Mouse (Mus musculus) midbrain, embryonic 16.5 days (tissue): ENCODE results near the gene Smpdl3a. TPM values are rescaled to one million over a fixed set of nuclear protein-coding genes. Genes with fewer than 3 reads are reported as not detected.

Experiments used
- ATAC-seq: fragments of 200-750 bp; cut with Nextera tagmentation; 2 replicates; pipeline ENCODE4 v1.8.0; 2017; ENCODE audit warnings: moderate TSS enrichment
- H3K27ac ChIP-seq: fragments of 300-500 bp; sonication (generic); 2 replicates; pipeline ENCODE4 v1.5.1; 2014; ENCODE audit warnings: mild to moderate bottlenecking, low read length, mixed read lengths
- H3K27me3 ChIP-seq: fragments of 300-500 bp; sonication (generic); 2 replicates; pipeline ENCODE4 v1.6.1; 2014; ENCODE audit warnings: low read depth, low read length, mixed read lengths; ENCODE audit not compliant: control insufficient read depth, insufficient read depth
- H3K36me3 ChIP-seq: fragments of 300-500 bp; sonication (generic); 2 replicates; pipeline ENCODE4 v1.6.1; 2014; ENCODE audit warnings: mild to moderate bottlenecking, low read length, moderate library complexity, mixed read lengths; ENCODE audit not compliant: control insufficient read depth, insufficient read depth
- H3K4me1 ChIP-seq: fragments of 300-500 bp; sonication (generic); 2 replicates; pipeline ENCODE4 v1.6.1; 2014; ENCODE audit warnings: mild to moderate bottlenecking, low read length, mixed read lengths; ENCODE audit not compliant: control insufficient read depth, insufficient read depth
- H3K4me2 ChIP-seq: fragments of 300-500 bp; sonication (generic); 2 replicates; pipeline ENCODE4 v1.6.1; 2014; ENCODE audit warnings: mild to moderate bottlenecking, low read length, mixed read lengths
- H3K4me3 ChIP-seq: fragments of 300-500 bp; sonication (generic); 2 replicates; pipeline ENCODE4 v1.5.1; 2014; ENCODE audit warnings: low read depth, mild to moderate bottlenecking, low read length, moderate library complexity, mixed read lengths
- H3K9ac ChIP-seq: fragments of 300-500 bp; sonication (generic); 2 replicates; pipeline ENCODE4 v1.6.1; 2014; ENCODE audit warnings: low read depth, low read length, mixed read lengths
- H3K9me3 ChIP-seq: fragments of 300-500 bp; sonication (generic); replicated peaks from 2 replicates; pipeline ENCODE4 v1.6.1; 2014; ENCODE audit warnings: mild to moderate bottlenecking, low read length, mixed read lengths; ENCODE audit not compliant: control insufficient read depth, poor library complexity, severe bottlenecking
- WGBS: fragments of 180-500 bp; shearing (Covaris S2); extraction: QIAGEN DNeasy Blood & Tissue Kit; methylation state at CpG from one replicate; pipeline ENCODE4 v1.1.7; 2014; 5-methylcytosine and 5-hydroxymethylcytosine counted together
- polyA plus RNA-seq: library from polyadenylated mRNA; unstranded; fragments of >200 nt; fragmentation: Nextera tagmentation; extraction: Ambion mirVana; gene quantifications from 2 replicates; pipeline ENCODE4 v1.2.1, GENCODE M21; 2015

The Smpdl3a gene
- polyA plus RNA-seq, 1 experiment from 2014 or later = 26.2 TPM

DNA sequence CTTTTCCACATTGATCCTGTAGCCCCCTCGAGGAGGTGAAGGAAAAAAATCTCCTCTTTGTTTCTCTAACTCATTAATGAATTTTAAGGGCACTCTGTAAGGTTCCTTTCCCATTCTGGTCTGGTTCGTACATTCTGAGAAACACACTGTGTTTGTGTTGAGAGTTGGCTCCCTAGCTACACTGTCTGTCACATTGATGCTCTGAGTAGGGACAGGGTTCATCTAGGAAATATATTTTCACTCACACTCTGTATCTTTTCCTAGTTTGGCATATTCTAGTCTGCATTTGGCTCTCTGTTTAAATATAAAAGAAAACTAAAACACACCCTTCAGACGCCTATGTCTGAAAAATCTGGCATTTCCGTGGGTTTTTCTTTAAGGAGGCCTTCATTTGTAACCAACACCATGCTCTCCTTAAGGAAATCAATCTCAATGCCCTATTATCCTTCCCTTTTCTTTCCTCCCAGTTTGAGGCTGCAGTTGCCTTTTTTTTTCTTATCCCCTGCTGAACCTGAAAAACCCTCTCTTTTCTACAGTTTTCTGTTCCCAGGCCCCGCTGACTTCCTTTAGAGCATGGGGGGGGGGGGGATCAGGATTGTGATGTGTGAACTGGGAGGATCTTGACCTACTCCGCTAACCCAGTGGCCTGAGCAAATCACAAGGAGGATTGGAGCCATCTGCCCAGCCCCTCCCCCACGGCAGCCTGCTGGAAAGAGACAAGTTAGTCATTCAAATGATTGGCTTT lies 9.8 kb upstream of the Smpdl3a start:
- Histone ChIP-seq H3K4me1 (peaks cover 23% of the 10 kb centered on the region), H3K4me2 (peak overlapping the region; percentile 60), H3K9me3 (no peaks in the 10 kb centered on the region), H3K4me3 (peak overlapping the region; percentile 34), H3K36me3 (no peaks in the 10 kb centered on the region), H3K27me3 (no peaks in the 10 kb centered on the region), H3K27ac (peak overlapping the region; percentile 79), H3K9ac (peak overlapping the region; percentile 50)
- ATAC-seq = peak; percentile 89
- WGBS = 2% methylated on average over 7 of the region's 7 CpGs

DNA sequence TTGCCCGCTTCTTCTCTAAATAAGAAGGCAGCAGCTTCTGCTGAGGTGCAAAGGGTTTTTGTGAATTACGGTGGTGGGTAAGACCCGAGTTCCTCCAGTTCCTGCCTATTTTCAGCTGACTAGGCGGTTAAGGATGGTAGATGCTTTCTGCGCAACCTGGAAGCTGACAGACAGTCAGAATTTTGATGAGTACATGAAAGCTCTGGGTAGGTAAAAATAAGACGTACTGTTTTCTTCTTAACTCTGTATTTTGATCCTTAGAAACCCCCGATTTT lies 9.3 kb upstream of the Smpdl3a start, which contains the start of gene Fabp7:
Fabp7 (plus strand) TSS at position 6 of the 275 bp plus-strand sequence.
- WGBS = 3% methylated on average over 7 of the region's 7 CpGs
- Histone ChIP-seq H3K4me2 (peak within 1 kb of the TSS; percentile 60), H3K27ac (peak within 1 kb of the TSS; percentile 79), H3K27me3 (no peaks in the 10 kb centered on the region), H3K9ac (peak within 1 kb of the TSS; percentile 50), H3K36me3 (no peaks in the 10 kb centered on the region), H3K4me3 (peak within 1 kb of the TSS; percentile 34), H3K9me3 (no peaks in the 10 kb centered on the region), H3K4me1 (peaks cover 23% of the 10 kb centered on the region)
- ATAC-seq = no peak; the same call in 1 of the 2 replicates

DNA sequence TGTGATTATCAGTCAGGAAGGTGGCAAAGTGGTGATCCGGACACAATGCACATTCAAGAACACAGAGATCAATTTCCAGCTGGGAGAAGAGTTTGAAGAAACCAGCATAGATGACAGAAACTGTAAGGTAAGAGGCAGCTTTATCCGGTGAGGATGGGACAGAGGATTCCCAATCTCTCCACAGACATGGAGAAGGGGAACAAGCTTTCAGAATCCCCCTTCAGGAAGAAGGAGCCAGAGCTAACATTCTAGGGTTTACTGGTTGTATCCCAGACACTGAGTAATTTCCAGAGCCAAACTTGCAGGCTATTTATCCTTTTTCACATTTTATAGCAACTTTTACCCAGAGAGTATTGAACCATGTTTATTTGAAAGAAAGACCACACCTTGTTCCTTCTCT lies 8.6 kb upstream of the Smpdl3a start:
- Histone ChIP-seq H3K27me3 (no peaks in the 10 kb centered on the region), H3K27ac (peak overlapping the region; percentile 79), H3K9ac (peak overlapping the region; percentile 18; the same call in 1 of the 2 replicates), H3K36me3 (no peaks in the 10 kb centered on the region), H3K4me1 (peaks cover 23% of the 10 kb centered on the region), H3K4me2 (peak overlapping the region; percentile 60), H3K9me3 (no peaks in the 10 kb centered on the region), H3K4me3 (peak overlapping the region; percentile 34)
- ATAC-seq = no peak
- WGBS = 8% methylated on average over 2 of the region's 2 CpGs

DNA sequence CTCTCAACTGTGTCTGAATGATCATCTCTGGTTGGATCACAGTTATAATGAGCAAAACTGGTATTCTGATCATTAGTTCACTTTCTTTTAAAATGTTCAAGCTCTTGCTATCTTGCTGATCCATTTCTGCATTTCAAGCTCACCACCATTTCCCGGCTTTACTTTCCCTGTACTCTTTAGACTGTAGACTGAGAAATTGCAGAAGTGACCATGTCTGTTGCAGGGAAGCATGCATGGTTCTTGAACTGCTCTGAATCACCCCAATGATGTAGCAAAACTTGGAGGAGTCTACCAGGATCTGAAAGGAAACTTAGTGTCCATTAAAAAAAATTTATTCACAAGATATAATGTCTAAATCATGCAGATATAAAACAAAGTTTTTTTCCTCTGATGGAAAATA lies 1.2 kb upstream of the Smpdl3a start:
- Histone ChIP-seq H3K4me3 (no peak overlapping the region), H3K9ac (no peak overlapping the region), H3K36me3 (no peaks in the 10 kb centered on the region), H3K9me3 (no peaks in the 10 kb centered on the region), H3K4me1 (peaks cover 7% of the 10 kb centered on the region), H3K27me3 (no peaks in the 10 kb centered on the region), H3K4me2 (no peak overlapping the region), H3K27ac (no peak overlapping the region)
- no peak for ATAC-seq
- WGBS = 100% methylated on average over 1 of the region's 1 CpGs

DNA sequence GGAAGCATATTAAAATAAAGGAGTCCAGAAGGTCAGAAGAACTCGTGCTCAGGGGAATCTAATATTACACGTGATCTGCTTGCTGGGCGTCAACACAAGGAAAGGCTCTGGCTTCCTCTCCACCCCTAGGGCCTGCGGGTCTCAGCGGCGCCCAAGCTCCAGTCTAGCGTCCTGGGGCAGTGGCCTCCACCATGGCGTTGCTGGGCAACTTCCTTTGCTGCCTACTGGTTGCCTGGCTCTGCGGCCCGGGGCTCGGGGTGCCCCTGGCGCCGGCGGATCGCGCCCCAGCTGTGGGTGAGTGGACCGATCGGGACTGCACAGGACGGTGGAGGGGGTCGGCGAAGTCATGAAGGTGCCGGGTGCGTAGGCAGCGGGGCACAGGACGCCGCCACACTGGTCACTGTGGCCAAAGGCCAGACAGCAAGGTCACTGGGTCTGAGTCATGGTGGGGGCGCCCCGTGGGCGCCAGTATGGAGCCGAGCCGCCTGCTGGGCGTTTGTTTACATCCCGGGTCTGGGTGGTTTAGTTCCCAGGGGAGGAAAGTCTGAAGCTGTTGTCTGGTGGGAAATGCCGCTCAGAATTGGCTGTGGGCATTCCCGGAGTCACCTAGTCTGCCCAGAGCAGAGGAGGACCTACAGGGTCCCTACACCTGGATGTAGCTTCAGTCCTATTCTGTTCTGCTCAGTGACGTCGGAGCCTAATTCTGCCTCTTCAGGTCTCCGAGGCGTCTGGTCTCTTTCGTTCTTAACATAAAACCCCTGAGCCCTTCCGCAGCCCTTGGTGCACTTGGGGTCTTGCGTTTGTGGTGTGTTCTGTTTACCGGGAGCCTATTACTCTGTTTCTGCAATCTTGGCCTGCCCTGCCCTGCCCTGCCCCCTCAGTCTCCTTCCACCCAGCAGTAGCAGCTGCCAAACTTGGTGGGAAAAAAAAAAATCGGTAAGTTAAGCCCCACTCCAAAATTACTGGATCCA lies 641 bp downstream of the Smpdl3a start:
- Histone ChIP-seq H3K36me3 (no peaks in the 10 kb centered on the region), H3K9me3 (no peaks in the 10 kb centered on the region), H3K27ac (peak overlapping the region; percentile 54; the same call in 1 of the 2 replicates), H3K4me2 (peak overlapping the region; percentile 96), H3K4me1 (peaks cover 7% of the 10 kb centered on the region), H3K27me3 (no peaks in the 10 kb centered on the region), H3K4me3 (peak overlapping the region; percentile 63), H3K9ac (peak overlapping the region; percentile 66)
- peak; percentile 89 for ATAC-seq
- WGBS = 2% methylated on average over 43 of the region's 44 CpGs

DNA sequence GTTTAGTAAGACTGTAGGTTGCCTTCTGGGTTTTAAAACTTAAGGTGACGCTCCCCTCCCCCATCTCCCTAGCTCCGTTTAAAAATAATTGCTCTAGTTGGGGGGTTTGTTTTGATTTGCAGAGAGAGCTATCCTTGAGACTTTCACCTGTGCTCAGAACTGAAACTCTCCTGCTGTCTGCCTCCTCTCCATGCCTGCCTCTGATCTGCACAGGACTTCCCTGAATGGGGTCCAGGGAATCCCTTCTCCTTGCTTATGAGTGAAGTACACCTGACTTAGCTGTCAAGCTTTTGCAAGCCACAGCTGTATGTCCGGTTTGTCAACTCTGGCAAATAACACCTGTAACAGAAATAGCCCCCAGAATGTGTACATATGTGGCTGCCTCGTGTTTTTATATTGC lies 1.4 kb downstream of the Smpdl3a start:
- ATAC-seq = no peak
- Histone ChIP-seq H3K36me3 (no peaks in the 10 kb centered on the region), H3K27ac (no peak overlapping the region), H3K4me3 (peak overlapping the region; percentile 63), H3K9me3 (no peaks in the 10 kb centered on the region), H3K27me3 (no peaks in the 10 kb centered on the region), H3K4me1 (peaks cover 7% of the 10 kb centered on the region), H3K9ac (no peak overlapping the region), H3K4me2 (peak overlapping the region; percentile 96)
- 47% methylated on average over 4 of the region's 4 CpGs for WGBS

DNA sequence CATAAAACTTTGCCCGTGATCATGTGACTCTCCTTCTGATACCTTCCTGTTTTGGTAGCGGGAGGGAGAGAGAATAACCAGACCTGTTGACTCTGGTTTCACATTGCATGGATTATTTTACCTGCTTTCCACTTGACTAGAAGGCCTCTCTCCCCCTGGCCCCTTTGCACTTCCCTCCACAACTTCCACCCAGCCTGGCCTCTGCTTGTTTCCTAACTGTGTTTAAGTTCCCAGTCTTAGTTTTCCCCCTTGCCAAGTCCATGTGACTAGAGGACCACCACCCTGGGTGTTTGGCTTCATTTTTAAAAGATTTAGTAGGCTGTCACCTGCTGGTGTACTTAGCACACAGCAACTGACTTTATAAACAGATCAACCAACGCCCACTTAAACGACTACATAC lies 1.9 kb downstream of the Smpdl3a start:
- Histone ChIP-seq H3K9ac (no peak overlapping the region), H3K4me3 (no peak overlapping the region), H3K36me3 (no peaks in the 10 kb centered on the region), H3K27me3 (no peaks in the 10 kb centered on the region), H3K4me1 (peaks cover 7% of the 10 kb centered on the region), H3K27ac (no peak overlapping the region), H3K4me2 (peak overlapping the region; percentile 96), H3K9me3 (no peaks in the 10 kb centered on the region)
- no peak for ATAC-seq
- 49% methylated on average over 4 of the region's 4 CpGs for WGBS

DNA sequence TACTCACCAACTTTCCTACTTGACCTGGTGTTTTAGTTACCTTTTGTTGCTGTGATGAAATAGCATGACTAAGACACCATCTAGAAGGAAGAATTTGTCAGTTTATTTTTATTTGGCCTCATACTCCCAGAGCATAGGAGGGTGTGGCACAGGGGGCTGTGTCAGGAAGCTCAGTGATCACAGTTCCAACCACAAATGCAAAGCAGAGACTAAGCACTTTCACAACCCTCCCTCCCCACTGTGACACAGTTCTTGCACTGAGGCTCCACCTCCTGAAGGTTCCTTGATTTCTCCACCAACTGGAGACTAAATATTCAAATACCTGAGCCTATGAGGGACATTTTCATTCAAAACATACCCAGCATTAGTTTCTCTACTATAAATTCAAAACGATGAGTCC lies 5.4 kb downstream of the Smpdl3a start:
- H3K4me1 ChIP-seq = peaks cover 7% of the 10 kb centered on the region
- WGBS = 96% methylated on average over 1 of the region's 1 CpGs

DNA sequence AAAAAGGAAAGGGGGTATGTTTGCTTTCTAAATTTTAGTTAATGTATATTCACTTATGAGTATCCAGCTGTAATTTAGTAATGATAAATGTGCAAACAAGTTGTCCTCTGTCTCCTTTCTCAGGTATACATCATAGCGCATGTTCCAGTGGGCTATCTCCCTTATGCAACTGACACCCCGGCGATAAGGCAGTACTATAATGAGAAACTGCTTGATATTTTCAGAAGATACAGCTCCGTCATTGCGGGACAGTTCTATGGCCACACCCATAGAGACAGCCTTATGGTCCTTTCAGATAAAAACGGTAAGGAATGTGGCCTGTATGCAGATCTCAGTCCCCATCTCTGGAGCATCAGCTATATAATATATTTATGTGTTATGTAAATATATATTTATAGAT lies 13.6 kb downstream of the Smpdl3a start:
- H3K9ac ChIP-seq = no peak overlapping the region
- no peak overlapping the region for H3K4me3 ChIP-seq
- no peak overlapping the region for H3K4me2 ChIP-seq
- H3K27ac ChIP-seq = no peak overlapping the region
- H3K27me3 ChIP-seq = no peaks in the 10 kb centered on the region
- H3K9me3 ChIP-seq = no peaks in the 10 kb centered on the region
- no peaks in the 10 kb centered on the region for H3K36me3 ChIP-seq
- 97% methylated on average over 6 of the region's 6 CpGs for WGBS
- no peak for ATAC-seq
- no peaks in the 10 kb centered on the region for H3K4me1 ChIP-seq

More for the DNA sequence above, 5.4 kb downstream of the Smpdl3a start:
- H3K36me3 ChIP-seq = no peaks in the 10 kb centered on the region
- H3K4me3 ChIP-seq = no peak overlapping the region
- no peaks in the 10 kb centered on the region for H3K9me3 ChIP-seq
- H3K27me3 ChIP-seq = no peaks in the 10 kb centered on the region
- no peak overlapping the region for H3K4me2 ChIP-seq
- H3K27ac ChIP-seq = no peak overlapping the region
- no peak overlapping the region for H3K9ac ChIP-seq
- no peak for ATAC-seq
